Mouse (Mus musculus) adrenal gland, adult 18-20 months (tissue): ENCODE results near the gene 4930470P17Rik. TPM values are rescaled to one million over a fixed set of nuclear protein-coding genes. Genes with fewer than 3 reads are reported as not detected.
"Not testable (repeated sequence)": the region's sequence is repeated elsewhere in the genome, so short reads cannot be mapped to it uniquely, and the experiment has no call there.

Experiments
- DNase-seq, 2 experiments: peaks; one replicate each; pipeline ENCODE4 v3.0.0; 2021 to 2022; ENCODE audit warnings: low spot score in 2 of 2
- long read RNA-seq, 2 experiments: library from polyadenylated mRNA; stranded (forward); transcript quantifications; one replicate each; pipeline ENCODE4 v2.0.0; 2021
- total RNA-seq, 2 experiments: library from RNA; stranded (reverse); gene quantifications; 1 replicate in 1 of 2; 2 replicates in 1 of 2; pipeline ENCODE4 v1.2.3; 2021

The 4930470P17Rik gene
- not detected for total RNA-seq
- long read RNA-seq, experiment 1, result 0 reads
- long read RNA-seq, experiment 2, result 0 reads

GRCm38 (mm10) chr2:170601917-170602316, at the start of gene 4930470P17Rik:
TSS of gene 4930470P17Rik (minus strand) at chr2:170602017.
- no peak for DNase-seq

GRCm38 (mm10) chr2:170651483-170651882, 49.7 kb upstream of the 4930470P17Rik start:
- no peak for DNase-seq

- no peak for DNase-seq
Measured at GRCm38 (mm10) chr2:170648542-170648941, 46.7 kb upstream of the 4930470P17Rik start.

GRCm38 (mm10) chr2:170646201-170646600, 44.4 kb upstream of the 4930470P17Rik start:
- DNase-seq, result no peak

- DNase-seq, result no peak
Measured at GRCm38 (mm10) chr2:170642338-170642806, 40.6 kb upstream of the 4930470P17Rik start.

- DNase-seq, result no peak
Measured at GRCm38 (mm10) chr2:170640281-170640680, 38.5 kb upstream of the 4930470P17Rik start.

- DNase-seq, result no peak
Measured at GRCm38 (mm10) chr2:170638746-170639145, 36.9 kb upstream of the 4930470P17Rik start.

- DNase-seq, result no peak
Measured at GRCm38 (mm10) chr2:170632998-170633622, 31.3 kb upstream of the 4930470P17Rik start.

GRCm38 (mm10) chr2:170632386-170632785, 30.6 kb upstream of the 4930470P17Rik start:
- DNase-seq, result no peak

GRCm38 (mm10) chr2:170631375-170631774, 29.6 kb upstream of the 4930470P17Rik start:
- DNase-seq, result no peak

- no peak for DNase-seq
Measured at GRCm38 (mm10) chr2:170630553-170630952, 28.7 kb upstream of the 4930470P17Rik start.

GRCm38 (mm10) chr2:170627991-170628390, 26.2 kb upstream of the 4930470P17Rik start:
- not testable (repeated sequence) for DNase-seq

GRCm38 (mm10) chr2:170624201-170624880, 22.5 kb upstream of the 4930470P17Rik start:
- DNase-seq, result not testable (repeated sequence)

GRCm38 (mm10) chr2:170622985-170623384, 21.2 kb upstream of the 4930470P17Rik start:
- DNase-seq, result no peak

- DNase-seq, result no peak
Measured at GRCm38 (mm10) chr2:170618862-170619492, 17.2 kb upstream of the 4930470P17Rik start.

- not testable (repeated sequence) for DNase-seq
Measured at GRCm38 (mm10) chr2:170611794-170612193, 10.0 kb upstream of the 4930470P17Rik start.

- DNase-seq, result no peak
Measured at GRCm38 (mm10) chr2:170601171-170601570, 646 bp downstream of the 4930470P17Rik start.

GRCm38 (mm10) chr2:170597586-170597985, 4.2 kb downstream of the 4930470P17Rik start:
- no peak for DNase-seq

GRCm38 (mm10) chr2:170596726-170597125, 5.1 kb downstream of the 4930470P17Rik start:
- peak; percentile 17 to 42 for DNase-seq

GRCm38 (mm10) chr2:170592161-170592560, 9.7 kb downstream of the 4930470P17Rik start:
- DNase-seq, result no peak

- DNase-seq, result no peak
Measured at GRCm38 (mm10) chr2:170588369-170588900, 13.4 kb downstream of the 4930470P17Rik start.

GRCm38 (mm10) chr2:170584678-170585077, 17.1 kb downstream of the 4930470P17Rik start:
- DNase-seq, result no peak
